Mouse (Mus musculus): ENCODE measurements around the gene Tgoln1.

Gene Tgoln1

GRCm38 (mm10) chr6:72627276-72627675 is 10.5 kb upstream of the Tgoln1 start:
- DNase-seq (ENCODE audit: low spot score): no peak

- DNase-seq (ENCODE audit: low spot score): no peak
These were observed 9.6 kb upstream of the Tgoln1 start for GRCm38 (mm10) chr6:72626391-72626790.

GRCm38 (mm10) chr6:72623661-72624402 is 7.0 kb upstream of the Tgoln1 start:
- DNase-seq (ENCODE audit: low spot score): no peak

DNA sequence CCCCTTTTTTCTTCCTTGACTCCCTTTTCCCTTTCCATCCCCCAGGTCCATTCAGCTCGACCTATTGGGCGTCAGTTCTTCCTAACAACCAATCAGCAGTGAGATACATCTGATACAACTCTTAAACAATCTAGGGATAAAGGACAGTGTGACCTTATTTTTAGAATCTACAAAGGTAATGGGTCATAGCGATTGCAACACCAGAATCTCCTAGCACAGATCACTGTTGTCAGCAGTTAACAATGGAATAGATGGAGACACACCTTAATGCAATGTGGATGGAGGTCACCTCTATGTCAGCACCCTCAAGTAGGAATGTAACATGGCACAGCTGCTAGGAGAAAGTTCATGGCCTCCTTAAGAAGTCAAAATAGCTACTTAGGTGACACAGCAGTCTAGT is 6.1 kb upstream of the Tgoln1 start:
- no peak for DNase-seq (ENCODE audit: low spot score)

DNA sequence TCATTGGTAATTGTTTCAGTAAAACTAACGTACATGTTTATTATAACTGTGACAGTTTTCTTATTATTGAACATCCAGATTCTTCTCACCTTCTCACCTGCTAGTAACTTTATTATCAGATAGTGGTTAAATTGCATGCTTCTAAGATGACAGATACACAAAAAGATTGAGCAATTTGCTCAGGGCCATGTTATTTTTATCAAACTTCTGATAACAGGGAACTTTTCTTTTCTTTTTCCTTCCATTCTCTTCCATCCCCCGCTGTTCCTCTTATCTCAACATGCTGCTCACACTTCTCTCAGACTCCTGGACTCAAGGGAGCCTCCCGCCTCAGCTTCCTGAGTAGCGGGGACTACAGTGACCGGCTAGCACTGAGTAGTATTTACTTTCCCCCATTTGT is 4.1 kb upstream of the Tgoln1 start:
- DNase-seq (ENCODE audit: low spot score): no peak

GRCm38 (mm10) chr6:72619734-72620532 is 3.1 kb upstream of the Tgoln1 start:
- no peak for DNase-seq (ENCODE audit: low spot score)

DNA sequence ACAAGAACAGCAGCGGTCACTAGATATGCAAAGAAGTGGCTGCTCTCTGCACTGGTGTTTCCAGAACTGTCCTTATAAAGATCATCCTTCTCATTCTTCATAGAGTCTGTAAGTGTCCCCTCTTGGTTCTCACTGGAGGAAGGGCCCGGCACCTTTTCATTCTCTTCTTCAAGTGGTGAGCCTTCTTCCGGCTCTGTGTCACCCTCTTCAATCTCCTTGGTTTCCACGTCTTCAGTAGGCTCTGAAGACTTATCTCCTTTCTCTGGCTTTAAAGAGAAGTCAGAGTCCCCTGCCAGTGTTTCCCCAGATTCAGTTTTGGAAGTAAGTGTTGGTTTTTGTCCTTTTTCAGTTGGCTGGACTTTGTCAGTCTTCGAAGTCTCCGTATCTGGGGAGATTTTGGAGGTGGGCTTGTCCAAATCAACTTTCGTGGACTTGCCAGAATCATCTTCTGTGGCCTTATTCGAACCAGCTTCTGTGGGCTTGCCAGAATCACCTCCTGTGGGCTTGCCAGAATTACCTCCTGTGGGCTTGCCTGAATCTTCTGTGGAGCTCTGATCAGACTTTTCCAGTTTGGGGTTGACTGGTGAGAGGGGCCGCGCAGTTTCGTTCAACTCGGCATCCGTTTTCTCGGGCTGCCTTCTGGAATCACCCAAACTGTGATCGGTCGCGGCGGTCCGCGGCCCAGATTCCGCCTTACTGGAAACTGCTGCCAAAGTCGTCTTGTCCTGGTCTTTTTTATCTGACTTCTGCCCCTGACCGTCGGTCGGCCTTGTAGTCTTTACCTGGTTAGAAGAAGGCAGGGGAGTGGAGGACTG is 1.0 kb downstream of the Tgoln1 start:
- no peak for DNase-seq (ENCODE audit: low spot score)

DNA sequence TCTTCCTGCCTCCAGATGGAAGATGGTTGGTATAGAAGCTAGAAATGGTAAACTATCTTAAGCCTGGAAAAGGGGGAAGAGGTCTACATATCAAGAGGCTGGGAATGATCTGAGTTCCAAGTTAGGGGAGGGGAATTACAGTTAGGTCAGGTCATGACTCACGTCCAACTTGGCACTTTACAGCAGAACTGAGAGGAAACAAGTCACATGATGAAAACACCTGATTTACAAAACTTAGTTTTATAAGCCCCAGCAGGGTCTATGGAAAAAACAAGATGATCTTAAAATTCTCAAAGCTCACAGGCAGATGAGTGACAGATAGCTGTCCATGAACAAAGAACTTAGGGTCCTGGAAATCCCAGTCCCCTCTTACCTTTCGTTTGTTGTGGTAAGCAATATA is 1.6 kb downstream of the Tgoln1 start:
- no peak for DNase-seq (ENCODE audit: low spot score)

DNA sequence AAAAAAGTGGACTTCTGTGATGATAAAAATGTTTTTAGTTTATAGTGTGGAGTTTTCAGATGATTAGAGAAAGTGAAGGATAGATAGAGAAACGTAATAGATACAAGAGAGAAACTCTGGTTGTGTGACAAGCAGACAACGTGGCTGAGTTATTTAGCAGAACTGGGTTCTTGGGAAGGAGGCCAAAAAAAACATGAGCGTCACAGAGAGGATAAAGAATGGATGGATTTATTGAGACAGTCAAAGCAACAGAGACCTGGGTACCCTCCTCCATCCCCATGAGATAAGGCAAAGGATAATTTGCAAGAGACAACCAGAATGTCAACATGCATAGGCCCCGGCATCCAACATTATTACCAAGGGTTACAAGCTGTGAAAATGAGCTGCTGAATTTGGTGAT is 6.5 kb downstream of the Tgoln1 start:
- no peak for DNase-seq (ENCODE audit: low spot score)

GRCm38 (mm10) chr6:72608662-72609184 is 8.1 kb downstream of the Tgoln1 start:
- no peak for DNase-seq (ENCODE audit: low spot score)

GRCm38 (mm10) chr6:72607676-72608075 is 9.1 kb downstream of the Tgoln1 start:
- no peak for DNase-seq (ENCODE audit: low spot score)

DNA sequence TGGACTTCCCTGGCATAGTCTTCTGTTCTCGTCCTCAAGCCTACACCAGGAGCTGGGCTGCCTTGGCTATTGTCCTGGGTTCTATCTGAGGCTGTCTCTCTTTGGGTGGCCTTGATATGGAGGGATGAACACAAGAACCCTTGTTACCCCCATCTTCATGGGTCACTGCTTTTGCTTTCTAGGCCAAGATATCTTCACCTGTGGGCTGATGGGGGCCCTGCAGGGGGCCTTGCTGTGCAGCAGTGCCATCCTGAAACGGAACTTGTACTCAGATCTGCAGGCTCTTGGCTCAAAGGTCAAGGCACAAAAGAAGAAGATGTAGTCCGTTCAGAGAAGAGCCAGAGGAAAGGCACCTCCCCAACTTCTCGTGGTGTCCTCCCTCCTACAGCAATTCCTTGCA is 9.7 kb downstream of the Tgoln1 start:
- no peak for DNase-seq (ENCODE audit: low spot score)

- no peak for DNase-seq (ENCODE audit: low spot score)
These were observed 12.7 kb downstream of the Tgoln1 start for GRCm38 (mm10) chr6:72604066-72604465.

DNA sequence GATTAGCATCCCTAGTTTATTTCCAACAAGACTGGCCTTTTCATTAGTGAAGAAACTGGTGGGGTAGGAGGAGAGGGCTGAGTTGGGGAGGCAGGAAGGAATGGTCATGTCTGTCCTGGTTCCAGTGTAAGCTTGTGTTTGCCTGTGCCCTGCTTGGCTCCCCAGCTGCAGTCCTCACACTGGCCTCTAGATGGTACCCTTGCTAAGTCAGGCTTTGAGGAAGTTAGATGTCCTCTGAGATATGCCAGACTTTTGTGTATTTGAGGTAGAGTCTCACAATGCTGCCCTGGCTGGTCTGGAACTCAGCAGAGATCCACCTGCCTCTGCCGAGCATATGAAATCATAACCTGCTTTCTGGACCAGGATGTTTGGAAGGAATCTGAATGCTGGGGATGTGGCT is 15.1 kb downstream of the Tgoln1 start:
- DNase-seq (ENCODE audit: low spot score): peak; percentile 59

DNA sequence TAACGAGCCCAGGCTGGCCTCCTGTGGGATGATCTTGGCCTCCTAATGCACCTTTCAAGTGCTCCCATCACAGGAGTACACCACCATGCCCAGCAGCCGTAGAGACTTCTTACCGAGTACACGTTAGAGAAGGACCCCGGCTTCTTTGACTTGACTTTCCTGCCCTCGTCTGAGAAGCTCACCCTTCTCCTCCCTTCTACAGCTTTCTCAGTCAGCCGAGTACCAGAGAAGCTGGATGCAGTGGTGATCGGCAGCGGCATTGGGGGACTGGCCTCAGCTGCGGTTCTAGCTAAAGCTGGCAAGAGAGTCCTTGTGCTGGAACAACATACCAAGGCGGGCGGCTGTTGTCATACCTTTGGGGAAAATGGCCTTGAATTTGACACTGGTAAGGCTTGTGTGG is 16.0 kb downstream of the Tgoln1 start:
- no peak for DNase-seq (ENCODE audit: low spot score)

GRCm38 (mm10) chr6:72600216-72600615 is 16.6 kb downstream of the Tgoln1 start:
- no peak for DNase-seq (ENCODE audit: low spot score)

- DNase-seq (ENCODE audit: low spot score): no peak
These were observed 17.8 kb downstream of the Tgoln1 start for GRCm38 (mm10) chr6:72598791-72599557.

DNA sequence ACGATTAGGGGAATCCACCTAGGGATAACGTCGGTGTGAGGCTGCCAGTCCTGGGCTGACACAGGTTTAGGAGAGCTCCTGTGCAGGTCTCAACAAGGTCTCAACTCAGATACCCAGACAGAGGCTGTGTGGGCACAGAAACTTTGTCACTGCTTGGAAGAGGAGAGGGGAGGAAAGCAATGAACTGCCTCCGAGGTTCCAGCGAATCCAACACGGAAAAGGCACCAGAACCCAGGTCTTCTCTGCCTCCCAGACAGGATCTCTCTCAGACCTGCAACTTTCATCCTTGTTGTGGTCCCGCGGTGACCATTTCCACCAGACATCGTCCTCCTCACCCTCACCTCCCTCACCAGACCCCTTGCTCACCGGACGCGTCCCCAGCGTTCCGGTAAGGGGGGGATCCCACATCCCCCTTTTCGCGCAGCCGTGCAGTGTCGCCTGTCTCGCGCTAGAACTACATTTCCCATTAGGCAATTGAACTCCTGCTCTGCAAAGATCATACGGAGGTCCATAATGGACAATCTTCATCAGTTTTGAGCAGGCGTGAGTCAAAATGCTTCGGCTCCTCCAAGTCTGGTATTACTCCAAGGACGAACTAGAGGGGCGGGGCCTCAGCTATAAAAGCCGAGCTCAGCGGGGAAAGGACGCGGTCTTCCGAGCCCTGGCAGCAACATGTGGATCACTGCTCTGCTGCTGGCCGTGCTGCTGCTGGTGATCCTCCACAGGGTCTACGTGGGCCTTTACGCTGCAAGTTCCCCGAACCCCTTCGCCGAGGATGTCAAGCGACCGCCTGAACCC is 18.6 kb downstream of the Tgoln1 start, which contains the start of the genes Elmod3 and Retsat:
TSS of gene Elmod3 (minus strand) at position 458 of the 798 bp plus-strand sequence.
TSS of gene Retsat (plus strand) at position 520 of the 798 bp plus-strand sequence.
- DNase-seq (ENCODE audit: low spot score): peak; percentile 92

- DNase-seq (ENCODE audit: low spot score): no peak
These were observed 19.5 kb downstream of the Tgoln1 start for GRCm38 (mm10) chr6:72597083-72597874.

GRCm38 (mm10) chr6:72593914-72594313 is 22.9 kb downstream of the Tgoln1 start:
- no peak for DNase-seq (ENCODE audit: low spot score)

Data from left cerebral cortex, adult 11 months (tissue).